8 mouse cellular contexts compared by ENCODE assay signal in genomic region chr5:124444208-124444607, GRCm38 (mm10). TPM values are rescaled to one million over a fixed set of nuclear protein-coding genes. Genes with fewer than 3 reads are reported as not detected.
DNase-seq lines count a peak whose midpoint lies in the region; ATAC-seq and TF ChIP-seq lines count a peak whose summit lies in the region.
"Had no signal": no experiment of that assay in that cellular context is flagged by ENCODE, and none has a peak within 500 bp of the region (broad histone marks: within the 10 kb centered on the region; RNA-seq: fewer than 3 reads in every experiment).

No protein-coding gene starts in this region.

- peak overlapping the region; percentile 79 for H3K4me2 ChIP-seq in embryonic facial prominence, embryonic 12.5 days (replicated peaks)
- H3K4me2 ChIP-seq in liver, embryonic 12.5 days: peak overlapping the region; percentile 94

- H3K4me1 ChIP-seq in kidney, adult 2 months (ENCODE audit: control insufficient read depth, insufficient read depth, low read length): peaks cover 17% of the 10 kb centered on the region; the same call in 1 of the 2 replicates
- peaks cover 2% of the 10 kb centered on the region for H3K4me1 ChIP-seq in ES-Bruce4 (ENCODE audit: control insufficient read depth, insufficient read depth, low read length)
- peaks cover 38% of the 10 kb centered on the region for H3K4me1 ChIP-seq in embryonic facial prominence, embryonic 12.5 days
- peaks cover 78% of the 10 kb centered on the region for H3K4me1 ChIP-seq in liver, embryonic 12.5 days

- no peak for TF ChIP-seq POLR2A in kidney, adult 2 months (IDR thresholded peaks at IDR 0.05; ENCODE audit: low read depth, low read length)
- no peak for TF ChIP-seq POLR2A in ES-Bruce4 (IDR thresholded peaks at IDR 0.05; ENCODE audit: insufficient read depth, low read length)

- no peaks in the 10 kb centered on the region for H3K9me3 ChIP-seq in ES-Bruce4 (replicated peaks; ENCODE audit: control insufficient read depth, insufficient read depth, low read length, poor library complexity, severe bottlenecking)
- no peaks in the 10 kb centered on the region for H3K9me3 ChIP-seq in embryonic facial prominence, embryonic 12.5 days
- no peaks in the 10 kb centered on the region for H3K9me3 ChIP-seq in liver, embryonic 12.5 days (replicated peaks)

- H3K36me3 ChIP-seq in kidney, adult 2 months (ENCODE audit: control insufficient read depth, insufficient read depth, low read length): no peaks in the 10 kb centered on the region
- H3K36me3 ChIP-seq in ES-Bruce4 (ENCODE audit: control insufficient read depth, insufficient read depth, low read length, poor library complexity, severe bottlenecking): peaks cover 22% of the 10 kb centered on the region
- peaks cover 21% of the 10 kb centered on the region for H3K36me3 ChIP-seq in embryonic facial prominence, embryonic 12.5 days
- H3K36me3 ChIP-seq in liver, embryonic 12.5 days: peaks cover 45% of the 10 kb centered on the region

- WGBS in kidney, adult 2 months: 57% methylated on average over 3 of the region's 3 CpGs
- WGBS in embryonic facial prominence, embryonic 12.5 days: 66% methylated on average over 3 of the region's 3 CpGs
- 65% methylated on average over 3 of the region's 3 CpGs for WGBS in liver, embryonic 12.5 days (ENCODE audit: insufficient replicate concordance)

- no peaks in the 10 kb centered on the region for H3K27me3 ChIP-seq in kidney, adult 2 months (replicated peaks; ENCODE audit: control insufficient read depth, insufficient read depth, low read length)
- H3K27me3 ChIP-seq in ES-Bruce4 (ENCODE audit: control insufficient read depth, insufficient read depth, low read length, poor library complexity, severe bottlenecking): no peaks in the 10 kb centered on the region
- no peaks in the 10 kb centered on the region for H3K27me3 ChIP-seq in embryonic facial prominence, embryonic 12.5 days
- H3K27me3 ChIP-seq in liver, embryonic 12.5 days (replicated peaks): no peaks in the 10 kb centered on the region

- peak overlapping the region; percentile 75; the same call in 1 of the 2 replicates for H3K4me3 ChIP-seq in kidney, adult 2 months (ENCODE audit: insufficient read depth, low read depth, low read length)
- peak overlapping the region; percentile 88 for H3K4me3 ChIP-seq in ES-Bruce4 (ENCODE audit: low read depth, low read length)
- H3K4me3 ChIP-seq in embryonic facial prominence, embryonic 12.5 days: 0 out of 2 replicates have a peak overlapping the region, but pooled peaks have one; percentile 96
- H3K4me3 ChIP-seq in liver, embryonic 12.5 days: peak overlapping the region; percentile 86

- no peak for TF ChIP-seq EP300 in ES-Bruce4 (IDR thresholded peaks at IDR 0.05; ENCODE audit: insufficient read depth, low read depth, low read length)

- H3K27ac ChIP-seq in kidney, adult 2 months (ENCODE audit: insufficient read depth, low read depth, low read length): peak overlapping the region; percentile 91
- peak overlapping the region; percentile 85 for H3K27ac ChIP-seq in ES-Bruce4 (ENCODE audit: insufficient read depth, low read length)
- H3K27ac ChIP-seq in embryonic facial prominence, embryonic 12.5 days: no peak overlapping the region
- peak overlapping the region; percentile 93 for H3K27ac ChIP-seq in liver, embryonic 12.5 days

- no peak for TF ChIP-seq CTCF in kidney, adult 2 months (conservative IDR thresholded peaks at IDR 0.05; ENCODE audit: insufficient read depth, insufficient read length, low read depth, low read length)
- TF ChIP-seq CTCF in ES-Bruce4 (IDR thresholded peaks at IDR 0.05; ENCODE audit: low read depth, low read length): no peak

- no peak for DNase-seq in kidney, adult 2 months
- DNase-seq in kidney, postnatal 14 days: no peak
- no peak for DNase-seq in urinary bladder, adult 18-20 months (ENCODE audit: low spot score in 2 of 2)
- DNase-seq: layer of hippocampus, postnatal 36 days had no signal

- no peak for ATAC-seq in embryonic facial prominence, embryonic 12.5 days (ENCODE audit: insufficient number of reproducible peaks, insufficient read depth, low FRiP score, low TSS enrichment)
- no peak for ATAC-seq in liver, embryonic 12.5 days
- ATAC-seq in megakaryocyte-erythroid progenitor cell, adult 5-6 weeks (replicated peaks; ENCODE audit: low FRiP score, low TSS enrichment, poor library complexity, severe bottlenecking): no peak

- peak overlapping the region; percentile 98 for H3K9ac ChIP-seq in ES-Bruce4 (ENCODE audit: low read depth, poor library complexity, severe bottlenecking)
- H3K9ac ChIP-seq in embryonic facial prominence, embryonic 12.5 days: no peak overlapping the region
- peak overlapping the region; percentile 91 for H3K9ac ChIP-seq in liver, embryonic 12.5 days

RNA-seq across cellular contexts. Expression of gene Kmt5a, which starts 4.5 kb away (rescaled TPM):
- polyA plus RNA-seq in kidney, adult 2 months (2012; rRNA removed): 75.9 and 81.1 TPM in 2 replicates
- polyA plus RNA-seq in ES-Bruce4 (2011; ENCODE audit: insufficient read depth, insufficient read length, low read depth, missing spikeins): 166 and 187 TPM in 2 replicates
- polyA plus RNA-seq in embryonic facial prominence, embryonic 12.5 days (2016; fragmentation: Nextera tagmentation; extraction: Ambion mirVana): 60.9 and 71.3 TPM in 2 replicates
- polyA plus RNA-seq in liver, embryonic 12.5 days (2016; fragmentation: Nextera tagmentation; extraction: Ambion mirVana): 85.3 and 95.9 TPM in 2 replicates
- 177 and 250 TPM in 2 replicates for total RNA-seq in megakaryocyte-erythroid progenitor cell, adult 5-6 weeks (2014; fragmentation: Nextera tagmentation)
- total RNA-seq in megakaryocyte-erythroid progenitor cell, adult 5-6 weeks (2017): 187 and 201 TPM in 2 replicates

RNA-seq across cellular contexts. Expression of gene Sbno1, which starts 18.4 kb away (rescaled TPM):
- 16.7 and 20.8 TPM in 2 replicates for polyA plus RNA-seq in kidney, adult 2 months (2012; rRNA removed)
- polyA plus RNA-seq in ES-Bruce4 (2011; ENCODE audit: insufficient read depth, insufficient read length, low read depth, missing spikeins): 177 and 189 TPM in 2 replicates
- 94.4 and 94.7 TPM in 2 replicates for polyA plus RNA-seq in embryonic facial prominence, embryonic 12.5 days (2016; fragmentation: Nextera tagmentation; extraction: Ambion mirVana)
- 60.1 and 65.7 TPM in 2 replicates for polyA plus RNA-seq in liver, embryonic 12.5 days (2016; fragmentation: Nextera tagmentation; extraction: Ambion mirVana)
- 131 and 149 TPM in 2 replicates for total RNA-seq in megakaryocyte-erythroid progenitor cell, adult 5-6 weeks (2014; fragmentation: Nextera tagmentation)
- 255 and 297 TPM in 2 replicates for total RNA-seq in megakaryocyte-erythroid progenitor cell, adult 5-6 weeks (2017)

RNA-seq across cellular contexts. Expression of gene Rilpl2, which starts 34.0 kb away (rescaled TPM):
- 44.3 and 46.3 TPM in 2 replicates for polyA plus RNA-seq in kidney, adult 2 months (2012; rRNA removed)
- 4.7 and 6.3 TPM in 2 replicates for polyA plus RNA-seq in ES-Bruce4 (2011; ENCODE audit: insufficient read depth, insufficient read length, low read depth, missing spikeins)
- polyA plus RNA-seq in embryonic facial prominence, embryonic 12.5 days (2016; fragmentation: Nextera tagmentation; extraction: Ambion mirVana): 29.5 and 30.7 TPM in 2 replicates
- 9.4 and 11.5 TPM in 2 replicates for polyA plus RNA-seq in liver, embryonic 12.5 days (2016; fragmentation: Nextera tagmentation; extraction: Ambion mirVana)
- 16.1 and 18.0 TPM in 2 replicates for total RNA-seq in megakaryocyte-erythroid progenitor cell, adult 5-6 weeks (2014; fragmentation: Nextera tagmentation)
- total RNA-seq in megakaryocyte-erythroid progenitor cell, adult 5-6 weeks (2017): 13.8 and 19.0 TPM in 2 replicates

RNA-seq across cellular contexts. Expression of gene Snrnp35, which starts 38.7 kb away (rescaled TPM):
- 4.3 and 5.9 TPM in 2 replicates for polyA plus RNA-seq in kidney, adult 2 months (2012; rRNA removed)
- polyA plus RNA-seq in ES-Bruce4 (2011; ENCODE audit: insufficient read depth, insufficient read length, low read depth, missing spikeins): 27.1 and 28.6 TPM in 2 replicates
- polyA plus RNA-seq in embryonic facial prominence, embryonic 12.5 days (2016; fragmentation: Nextera tagmentation; extraction: Ambion mirVana): 26.5 and 27.2 TPM in 2 replicates
- 17.8 and 18.3 TPM in 2 replicates for polyA plus RNA-seq in liver, embryonic 12.5 days (2016; fragmentation: Nextera tagmentation; extraction: Ambion mirVana)
- 6.1 and 9.4 TPM in 2 replicates for total RNA-seq in megakaryocyte-erythroid progenitor cell, adult 5-6 weeks (2014; fragmentation: Nextera tagmentation)
- total RNA-seq in megakaryocyte-erythroid progenitor cell, adult 5-6 weeks (2017): 3.2 and 11.1 TPM in 2 replicates
